Mouse (Mus musculus): ENCODE data around the gene Amfr. TPM values are rescaled to one million over a fixed set of nuclear protein-coding genes. Genes with fewer than 3 reads are reported as not detected.

Gene Amfr
- polyA plus RNA-seq, 1 experiment from 2014 or later, result 27.8 TPM

DNA sequence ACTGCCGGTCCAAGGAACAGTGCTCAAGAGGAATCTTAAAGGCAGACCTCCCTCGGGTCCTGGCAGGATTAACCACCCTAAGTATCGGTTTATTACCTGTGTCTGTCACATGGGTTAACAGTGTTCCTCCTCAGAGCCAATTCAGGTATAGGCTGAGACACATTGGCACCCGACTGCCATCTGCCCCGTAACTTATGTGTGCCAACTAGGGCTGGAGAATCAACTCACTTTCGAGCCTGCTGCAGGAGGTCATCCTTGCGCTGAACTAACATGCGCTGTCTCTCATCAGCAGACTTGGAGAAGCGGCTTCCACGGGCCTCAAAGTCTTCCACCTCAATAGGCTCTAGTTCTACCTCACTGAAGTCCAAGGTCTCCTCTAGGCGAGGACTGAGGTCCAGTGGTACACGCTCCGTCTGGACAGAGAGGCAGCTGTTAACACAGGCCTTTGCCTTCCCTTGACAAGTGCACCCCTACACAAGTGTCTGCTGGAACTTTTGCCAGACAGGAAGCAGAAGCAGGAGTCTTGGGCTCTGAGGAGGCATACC lies 38.7 kb downstream of the Amfr start:
- no peak for ATAC-seq (ENCODE audit: insufficient read depth, low FRiP score)
- H3K4me3 ChIP-seq (replicated peaks; ENCODE audit: low read length), result no peak overlapping the region
- no peaks in the 10 kb centered on the region for H3K27me3 ChIP-seq (ENCODE audit: control insufficient read depth, insufficient read depth, low read length)
- H3K9me3 ChIP-seq (replicated peaks; ENCODE audit: control insufficient read depth, low read length), result no peaks in the 10 kb centered on the region
- no peaks in the 10 kb centered on the region for H3K4me1 ChIP-seq (ENCODE audit: control insufficient read depth, insufficient read depth, low read length)
- H3K36me3 ChIP-seq (ENCODE audit: control insufficient read depth, insufficient read depth, low read length), result peaks cover 22% of the 10 kb centered on the region
- H3K4me2 ChIP-seq (ENCODE audit: low read depth, low read length), result no peak overlapping the region
- no peak overlapping the region for H3K9ac ChIP-seq (ENCODE audit: low read length)
- WGBS, result 89% methylated on average over 13 of the region's 13 CpGs
- H3K27ac ChIP-seq (ENCODE audit: low read length), result no peak overlapping the region

DNA sequence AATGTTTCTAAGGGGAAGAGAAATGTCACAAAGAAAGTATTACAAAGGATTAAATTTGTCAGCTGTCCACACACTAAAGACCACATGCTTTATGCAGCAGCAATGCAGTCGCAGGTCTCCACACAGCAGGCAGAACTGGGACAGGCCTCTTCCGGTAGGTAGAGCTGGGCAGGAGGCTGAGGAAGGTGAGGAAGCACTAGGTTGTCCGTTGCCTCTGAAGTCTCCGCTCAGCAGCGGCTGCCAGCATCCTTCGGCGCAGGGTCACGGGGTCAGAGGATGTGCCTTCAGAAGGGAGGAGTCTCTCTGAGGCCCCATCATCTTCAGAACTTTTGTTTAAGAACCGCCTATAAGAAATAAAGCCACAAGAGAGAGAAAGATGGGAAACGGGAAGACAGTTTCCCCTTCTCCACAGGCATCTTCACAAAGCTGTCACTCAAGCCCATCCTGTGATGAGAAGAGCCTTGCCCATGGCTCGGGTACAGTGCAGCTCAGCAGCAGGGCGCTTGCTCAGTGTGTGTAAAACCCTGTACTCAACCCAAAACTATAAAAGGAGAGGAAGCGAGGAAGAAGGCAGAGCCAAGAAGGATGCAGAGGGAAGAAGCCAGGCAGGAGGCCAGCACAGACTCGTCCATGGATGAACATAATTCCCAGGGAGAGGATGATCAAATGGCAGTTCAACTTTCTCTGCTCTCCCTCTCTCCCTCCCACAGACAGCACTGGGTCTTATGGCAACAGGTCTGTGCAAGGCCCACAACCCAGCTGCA lies 39.5 kb downstream of the Amfr start:
- ATAC-seq (ENCODE audit: insufficient read depth, low FRiP score), result no peak
- Histone ChIP-seq H3K27ac (ENCODE audit: low read length) (no peak overlapping the region), H3K9ac (ENCODE audit: low read length) (no peak overlapping the region), H3K4me2 (ENCODE audit: low read depth, low read length) (no peak overlapping the region), H3K4me1 (ENCODE audit: control insufficient read depth, insufficient read depth, low read length) (no peaks in the 10 kb centered on the region), H3K9me3 (replicated peaks; ENCODE audit: control insufficient read depth, low read length) (no peaks in the 10 kb centered on the region), H3K36me3 (ENCODE audit: control insufficient read depth, insufficient read depth, low read length) (peaks cover 21% of the 10 kb centered on the region), H3K4me3 (replicated peaks; ENCODE audit: low read length) (no peak overlapping the region), H3K27me3 (ENCODE audit: control insufficient read depth, insufficient read depth, low read length) (no peaks in the 10 kb centered on the region)
- 77% methylated on average over 14 of the region's 14 CpGs for WGBS

DNA sequence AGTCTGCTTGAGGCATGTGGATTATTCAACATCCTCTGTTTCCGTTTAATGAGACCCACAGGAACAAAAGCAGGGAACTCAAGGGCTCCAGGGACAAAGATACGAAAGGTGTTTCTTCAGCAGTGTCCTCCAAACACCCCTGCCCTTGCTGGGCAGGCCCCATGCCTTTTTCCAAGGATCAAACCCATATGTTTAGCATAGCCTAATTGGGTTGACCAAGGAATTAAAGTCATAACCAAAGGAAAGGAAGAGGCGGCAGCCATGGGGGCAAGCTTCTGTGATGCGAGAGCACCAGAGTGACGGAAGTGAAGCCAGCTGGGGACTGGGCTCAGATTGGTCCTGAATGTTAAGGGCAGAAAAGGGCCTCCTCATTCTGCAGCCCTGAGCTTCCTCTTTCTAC lies 40.4 kb downstream of the Amfr start:
- WGBS, result 91% methylated on average over 5 of the region's 5 CpGs
- H3K36me3 ChIP-seq (ENCODE audit: control insufficient read depth, insufficient read depth, low read length), result 0 out of 2 replicates have a peak, but pooled peaks cover 15% of the 10 kb centered on the region
- no peak overlapping the region for H3K4me3 ChIP-seq (replicated peaks; ENCODE audit: low read length)

DNA sequence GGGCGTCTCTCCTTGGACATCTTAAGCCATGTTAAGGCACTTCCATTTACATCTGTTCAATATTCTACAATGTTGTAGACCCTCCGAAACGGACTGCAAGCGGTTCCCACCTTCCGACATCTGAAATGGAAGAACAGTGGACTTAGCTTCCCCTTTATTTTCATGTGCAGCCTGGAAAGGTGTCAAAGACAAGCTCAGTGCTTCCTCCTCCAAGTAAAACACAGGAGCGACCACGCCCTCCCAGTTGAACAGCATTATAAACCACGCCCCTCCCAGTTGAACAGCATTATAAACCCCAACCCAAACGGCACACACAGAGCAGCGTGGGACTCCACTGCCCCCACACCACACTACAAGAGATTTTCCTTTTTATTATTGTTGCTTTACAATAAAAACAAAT lies 41.2 kb downstream of the Amfr start:
- H3K27ac ChIP-seq (ENCODE audit: low read length), result no peak overlapping the region
- no peaks in the 10 kb centered on the region for H3K4me1 ChIP-seq (ENCODE audit: control insufficient read depth, insufficient read depth, low read length)
- no peak overlapping the region for H3K4me3 ChIP-seq (replicated peaks; ENCODE audit: low read length)
- 0 out of 2 replicates have a peak, but pooled peaks cover 15% of the 10 kb centered on the region for H3K36me3 ChIP-seq (ENCODE audit: control insufficient read depth, insufficient read depth, low read length)
- ATAC-seq (ENCODE audit: insufficient read depth, low FRiP score), result no peak
- H3K27me3 ChIP-seq (ENCODE audit: control insufficient read depth, insufficient read depth, low read length), result no peaks in the 10 kb centered on the region
- 84% methylated on average over 10 of the region's 10 CpGs for WGBS
- no peaks in the 10 kb centered on the region for H3K9me3 ChIP-seq (replicated peaks; ENCODE audit: control insufficient read depth, low read length)
- H3K4me2 ChIP-seq (ENCODE audit: low read depth, low read length), result no peak overlapping the region
- H3K9ac ChIP-seq (ENCODE audit: low read length), result no peak overlapping the region

More for the DNA sequence above, 40.4 kb downstream of the Amfr start:
- H3K4me2 ChIP-seq (ENCODE audit: low read depth, low read length), result no peak overlapping the region
- H3K4me1 ChIP-seq (ENCODE audit: control insufficient read depth, insufficient read depth, low read length), result no peaks in the 10 kb centered on the region
- ATAC-seq (ENCODE audit: insufficient read depth, low FRiP score), result no peak
- H3K9me3 ChIP-seq (replicated peaks; ENCODE audit: control insufficient read depth, low read length), result no peaks in the 10 kb centered on the region
- no peak overlapping the region for H3K9ac ChIP-seq (ENCODE audit: low read length)
- H3K27me3 ChIP-seq (ENCODE audit: control insufficient read depth, insufficient read depth, low read length), result no peaks in the 10 kb centered on the region
- H3K27ac ChIP-seq (ENCODE audit: low read length), result no peak overlapping the region

DNA sequence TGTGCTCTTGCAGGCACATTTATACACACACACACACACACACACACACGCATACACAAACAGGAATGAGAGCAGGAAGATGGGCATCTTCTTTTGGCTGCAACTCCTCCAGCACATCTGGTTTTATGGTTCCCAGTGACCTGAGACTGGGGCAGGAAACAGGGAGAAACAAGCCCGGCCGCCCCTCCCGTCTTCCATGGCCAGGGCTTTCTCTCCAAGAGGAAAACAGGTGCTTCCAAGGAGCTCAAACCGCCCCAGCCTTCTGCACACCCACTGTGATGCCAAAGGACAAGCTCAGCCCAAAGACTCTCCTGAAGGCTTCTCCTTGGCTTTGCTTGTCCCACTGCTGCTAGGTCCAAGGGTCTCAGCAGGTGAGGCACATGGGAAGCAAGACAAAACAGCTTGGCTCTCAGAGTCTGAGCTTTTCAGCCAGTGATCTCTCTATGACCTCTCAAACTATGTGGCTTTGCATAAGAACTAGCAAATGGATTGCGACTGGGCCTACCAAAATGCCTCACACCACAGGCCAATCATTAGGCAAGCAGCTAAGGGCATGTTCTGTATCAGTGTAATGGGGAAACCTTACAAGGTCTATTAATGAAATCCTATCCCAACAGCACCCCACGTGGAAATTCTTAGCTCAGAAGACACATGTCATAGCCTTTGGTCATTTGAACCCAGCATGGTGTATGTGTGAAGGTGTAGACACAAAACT lies 42.9 kb downstream of the Amfr start:
- no peaks in the 10 kb centered on the region for H3K9me3 ChIP-seq (replicated peaks; ENCODE audit: control insufficient read depth, low read length)
- ATAC-seq (ENCODE audit: insufficient read depth, low FRiP score), result no peak
- H3K36me3 ChIP-seq (ENCODE audit: control insufficient read depth, insufficient read depth, low read length), result 0 out of 2 replicates have a peak, but pooled peaks cover 15% of the 10 kb centered on the region
- 71% methylated on average over 7 of the region's 7 CpGs for WGBS
- no peak overlapping the region for H3K27ac ChIP-seq (ENCODE audit: low read length)
- no peaks in the 10 kb centered on the region for H3K4me1 ChIP-seq (ENCODE audit: control insufficient read depth, insufficient read depth, low read length)
- no peaks in the 10 kb centered on the region for H3K27me3 ChIP-seq (ENCODE audit: control insufficient read depth, insufficient read depth, low read length)
- no peak overlapping the region for H3K4me2 ChIP-seq (ENCODE audit: low read depth, low read length)
- H3K9ac ChIP-seq (ENCODE audit: low read length), result no peak overlapping the region
- H3K4me3 ChIP-seq (replicated peaks; ENCODE audit: low read length), result no peak overlapping the region

DNA sequence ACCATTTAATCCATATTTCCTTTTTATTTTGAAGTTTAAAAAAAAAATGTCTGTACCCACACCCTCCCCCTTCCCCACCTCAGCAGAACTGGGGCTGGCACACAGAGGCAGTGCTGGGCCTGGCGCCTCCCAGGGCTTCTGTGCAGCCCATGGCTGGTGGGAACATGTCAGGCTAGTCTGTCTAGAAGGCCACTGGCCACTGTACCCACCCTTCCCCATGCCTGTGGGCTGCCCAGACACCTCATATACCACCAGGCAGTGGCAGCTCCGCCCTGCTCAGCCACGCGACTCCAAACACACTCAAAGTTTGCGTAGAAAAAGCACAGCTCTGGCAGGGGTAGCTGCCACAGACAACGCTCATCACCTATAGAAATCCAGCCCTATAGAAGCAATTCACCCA lies 44.3 kb downstream of the Amfr start:
- H3K4me1 ChIP-seq (ENCODE audit: control insufficient read depth, insufficient read depth, low read length), result no peaks in the 10 kb centered on the region
- ATAC-seq (ENCODE audit: insufficient read depth, low FRiP score), result no peak
- H3K27me3 ChIP-seq (ENCODE audit: control insufficient read depth, insufficient read depth, low read length), result no peaks in the 10 kb centered on the region
- H3K27ac ChIP-seq (ENCODE audit: low read length), result no peak overlapping the region
- H3K9me3 ChIP-seq (replicated peaks; ENCODE audit: control insufficient read depth, low read length), result no peaks in the 10 kb centered on the region
- 59% methylated on average over 6 of the region's 6 CpGs for WGBS
- H3K36me3 ChIP-seq (ENCODE audit: control insufficient read depth, insufficient read depth, low read length), result 0 out of 2 replicates have a peak, but pooled peaks cover 7% of the 10 kb centered on the region
- H3K9ac ChIP-seq (ENCODE audit: low read length), result no peak overlapping the region
- H3K4me3 ChIP-seq (replicated peaks; ENCODE audit: low read length), result no peak overlapping the region
- no peak overlapping the region for H3K4me2 ChIP-seq (ENCODE audit: low read depth, low read length)

DNA sequence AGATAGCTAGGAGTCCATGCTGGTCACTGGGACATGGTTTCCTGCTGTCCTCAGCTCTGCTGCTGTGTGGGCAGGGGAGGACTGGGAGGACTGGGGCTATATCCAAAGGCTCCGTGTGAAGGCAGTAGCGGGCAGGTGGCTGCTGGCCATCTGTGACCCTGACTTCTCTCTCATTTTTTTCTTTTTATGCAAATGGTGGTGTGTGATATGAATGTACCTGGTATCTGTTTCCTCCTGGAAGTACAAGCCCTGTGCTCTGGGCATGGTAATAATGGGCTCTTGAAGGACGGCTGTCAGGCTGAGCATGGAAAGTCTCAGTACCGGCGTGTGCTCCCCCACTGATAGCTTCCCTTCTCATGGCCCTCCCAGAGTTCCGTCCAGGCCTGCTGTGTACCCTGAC lies 51.7 kb downstream of the Amfr start:
- ATAC-seq (ENCODE audit: insufficient read depth, low FRiP score), result no peak
- H3K27me3 ChIP-seq (ENCODE audit: control insufficient read depth, insufficient read depth, low read length), result no peaks in the 10 kb centered on the region

DNA sequence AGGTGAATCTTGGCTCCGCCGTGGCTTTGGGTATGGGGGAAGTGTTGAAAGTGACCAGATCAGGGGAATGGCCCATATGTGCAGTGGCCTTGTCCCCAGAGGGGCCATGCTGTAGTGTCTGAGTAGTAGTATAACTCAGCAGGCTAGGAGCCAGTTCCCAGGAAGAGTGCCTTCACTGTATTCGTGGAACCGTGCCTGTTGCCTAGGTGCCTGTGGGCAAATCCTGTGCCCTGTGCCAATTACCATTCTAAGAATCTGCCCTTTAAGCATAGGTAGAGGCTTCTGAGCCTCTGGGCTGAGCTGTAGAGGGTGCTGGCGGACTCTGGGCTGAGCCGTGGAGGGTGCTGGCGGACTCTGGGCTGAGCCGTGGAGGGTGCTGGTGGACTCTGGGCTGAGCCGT lies 54.2 kb downstream of the Amfr start:
- Histone ChIP-seq H3K4me3 (replicated peaks; ENCODE audit: low read length) (no peak overlapping the region), H3K27me3 (ENCODE audit: control insufficient read depth, insufficient read depth, low read length) (no peaks in the 10 kb centered on the region), H3K4me1 (ENCODE audit: control insufficient read depth, insufficient read depth, low read length) (no peaks in the 10 kb centered on the region), H3K36me3 (ENCODE audit: control insufficient read depth, insufficient read depth, low read length) (no peaks in the 10 kb centered on the region), H3K27ac (ENCODE audit: low read length) (no peak overlapping the region), H3K9ac (ENCODE audit: low read length) (no peak overlapping the region), H3K4me2 (ENCODE audit: low read depth, low read length) (no peak overlapping the region), H3K9me3 (replicated peaks; ENCODE audit: control insufficient read depth, low read length) (no peaks in the 10 kb centered on the region)
- no peak for ATAC-seq (ENCODE audit: insufficient read depth, low FRiP score)
- 92% methylated on average over 9 of the region's 9 CpGs for WGBS

More for the DNA sequence above, 51.7 kb downstream of the Amfr start:
- no peak overlapping the region for H3K4me3 ChIP-seq (replicated peaks; ENCODE audit: low read length)
- H3K36me3 ChIP-seq (ENCODE audit: control insufficient read depth, insufficient read depth, low read length), result no peaks in the 10 kb centered on the region
- H3K9me3 ChIP-seq (replicated peaks; ENCODE audit: control insufficient read depth, low read length), result no peaks in the 10 kb centered on the region
- no peaks in the 10 kb centered on the region for H3K4me1 ChIP-seq (ENCODE audit: control insufficient read depth, insufficient read depth, low read length)
- no peak overlapping the region for H3K9ac ChIP-seq (ENCODE audit: low read length)
- no peak overlapping the region for H3K27ac ChIP-seq (ENCODE audit: low read length)
- H3K4me2 ChIP-seq (ENCODE audit: low read depth, low read length), result no peak overlapping the region
- 73% methylated on average over 6 of the region's 6 CpGs for WGBS

DNA sequence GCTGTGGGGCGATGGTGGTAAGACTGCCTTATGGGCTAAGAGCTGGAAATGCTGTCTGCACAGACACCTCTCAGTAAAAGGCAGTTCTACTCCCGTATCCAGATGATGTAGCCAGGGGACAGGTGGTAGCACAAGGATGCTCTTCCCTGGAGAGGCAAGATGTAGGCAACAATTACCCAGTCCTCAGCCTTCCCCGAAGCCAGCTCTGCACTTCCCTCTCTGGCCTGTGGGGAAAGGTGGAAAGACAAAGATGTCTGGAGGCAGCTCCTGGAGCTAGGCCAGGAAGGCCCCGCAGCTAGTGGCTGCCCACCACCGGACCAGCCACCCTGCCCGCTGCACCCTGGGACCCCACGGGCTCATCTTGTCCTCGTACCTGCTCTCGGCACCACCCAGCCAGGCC lies 60.1 kb downstream of the Amfr start:
- Histone ChIP-seq H3K4me3 (replicated peaks; ENCODE audit: low read length) (no peak overlapping the region), H3K9me3 (replicated peaks; ENCODE audit: control insufficient read depth, low read length) (no peaks in the 10 kb centered on the region), H3K4me1 (ENCODE audit: control insufficient read depth, insufficient read depth, low read length) (no peaks in the 10 kb centered on the region), H3K27me3 (ENCODE audit: control insufficient read depth, insufficient read depth, low read length) (no peaks in the 10 kb centered on the region), H3K4me2 (ENCODE audit: low read depth, low read length) (no peak overlapping the region), H3K36me3 (ENCODE audit: control insufficient read depth, insufficient read depth, low read length) (no peaks in the 10 kb centered on the region), H3K27ac (ENCODE audit: low read length) (no peak overlapping the region), H3K9ac (ENCODE audit: low read length) (no peak overlapping the region)
- WGBS, result 81% methylated on average over 9 of the region's 9 CpGs
- ATAC-seq (ENCODE audit: insufficient read depth, low FRiP score), result no peak
